Mouse (Mus musculus) kidney, adult 10 weeks (tissue): ENCODE results near the gene Plpp6. TPM values are rescaled to one million over a fixed set of nuclear protein-coding genes. Genes with fewer than 3 reads are reported as not detected.

ENCODE experiments used
- polyA plus RNA-seq: library from polyadenylated mRNA; stranded (reverse); fragments of 350-450 nt; fragmentation: Illumina TruSeq; extraction: RNeasy Lipid Tissue Mini Kit (QIAGEN cat#74804); gene quantifications from one replicate; pipeline ENCODE4 v1.2.3, GENCODE M21; 2014; ENCODE audit warnings: low read depth, low replicate concordance

The Plpp6 gene
- polyA plus RNA-seq, result 69.9 TPM

DNA sequence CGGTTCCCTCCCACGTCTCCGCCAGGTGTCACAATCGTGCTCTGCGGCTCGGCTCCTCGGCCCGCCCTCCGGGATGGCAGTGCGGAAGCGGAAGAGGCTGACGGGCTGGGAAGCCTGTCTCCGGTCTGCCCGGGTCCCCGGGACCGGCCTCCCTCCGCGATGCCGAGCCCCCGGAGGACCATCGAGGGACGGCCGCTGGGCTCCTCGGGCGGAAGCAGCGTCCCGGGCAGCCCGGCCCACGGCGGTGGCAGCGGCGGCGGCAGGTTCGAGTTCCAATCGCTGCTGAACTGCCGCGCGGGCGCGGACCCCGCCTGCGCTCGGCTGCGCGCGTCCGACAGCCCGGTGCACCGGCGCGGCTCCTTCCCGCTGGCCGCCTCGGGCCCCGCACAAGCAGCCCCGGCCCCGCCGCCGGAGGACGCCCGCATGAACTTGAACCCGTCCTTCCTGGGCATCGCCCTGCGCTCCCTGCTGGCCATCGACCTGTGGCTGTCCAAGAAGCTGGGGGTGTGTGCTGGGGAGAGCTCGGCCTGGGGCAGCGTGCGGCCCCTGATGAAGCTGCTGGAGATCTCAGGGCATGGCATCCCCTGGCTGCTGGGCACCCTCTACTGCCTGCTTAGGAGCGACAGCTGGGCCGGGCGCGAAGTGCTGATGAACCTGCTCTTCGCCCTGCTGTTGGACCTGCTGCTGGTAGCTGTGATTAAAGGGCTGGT lies at the start of gene Plpp6:
TSS of gene Plpp6 (plus strand) at position 112 of the 710 bp plus-strand sequence.

DNA sequence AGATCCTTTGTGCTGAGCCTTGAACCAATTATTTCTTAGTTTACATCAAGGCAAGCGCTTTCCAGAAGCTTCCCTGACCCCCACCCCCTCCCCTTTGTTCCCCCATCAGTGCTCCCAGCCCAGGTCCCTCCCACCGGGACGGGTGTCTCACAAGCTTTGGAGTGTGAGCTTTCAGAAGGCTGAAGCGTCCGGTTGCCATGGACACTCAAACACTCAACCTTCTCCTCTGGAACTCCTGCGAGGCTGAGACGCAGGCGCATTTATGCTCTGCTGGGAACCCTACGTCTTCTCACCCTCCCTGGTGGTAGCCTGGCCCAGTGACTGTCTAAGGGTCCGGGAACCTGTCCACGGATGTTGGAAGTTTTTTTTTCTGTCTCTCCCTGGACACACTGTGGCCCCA lies 3.9 kb downstream of the Plpp6 start, which contains the start of gene 4430402I18Rik:
TSS of gene 4430402I18Rik (minus strand) at position 149 of the 400 bp plus-strand sequence.

DNA sequence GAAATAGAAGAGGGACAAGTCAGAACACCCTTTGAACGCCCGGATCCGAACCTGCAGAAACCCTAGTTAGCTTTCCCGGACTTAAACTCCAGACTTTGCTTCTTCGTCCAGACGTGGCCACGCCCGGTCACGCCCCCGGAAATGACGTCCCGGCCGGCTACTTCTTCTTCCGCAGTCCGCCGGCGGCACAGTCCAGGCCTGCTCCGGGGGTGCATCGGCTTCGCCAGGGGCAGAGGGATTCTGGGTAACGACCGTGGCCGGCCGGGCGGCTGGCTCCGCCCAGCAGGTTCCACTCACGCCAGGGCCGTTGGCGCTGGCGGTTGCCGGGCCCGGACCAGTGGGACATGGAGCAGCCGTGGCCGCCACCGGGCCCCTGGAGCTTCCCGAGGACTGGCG lies 26.4 kb downstream of the Plpp6 start, which contains the start of gene Cdc37l1:
TSS of gene Cdc37l1 (plus strand) at position 159 of the 396 bp plus-strand sequence.

Other genes with a start within 250 kb of the Plpp6 start
- gene Slc1a1, start 128.9 kb upstream of the Plpp6 start, polyA plus RNA-seq, result 256 TPM
- 17.2 TPM for gene 4430402I18Rik, start 3.8 kb downstream of the Plpp6 start, polyA plus RNA-seq
- 93.5 TPM for gene Cdc37l1, start 26.4 kb downstream of the Plpp6 start, polyA plus RNA-seq
- 389 TPM for gene Ak3, start 84.0 kb downstream of the Plpp6 start, polyA plus RNA-seq
- 3.4 TPM for gene Rcl1, start 137.4 kb downstream of the Plpp6 start, polyA plus RNA-seq